Mouse (Mus musculus): ENCODE data around the gene Cnn3. TPM values are rescaled to one million over a fixed set of nuclear protein-coding genes. Genes with fewer than 3 reads are reported as not detected.

Cnn3 gene
- polyA plus RNA-seq, 1 experiment from 2014 or later = 381 TPM

DNA sequence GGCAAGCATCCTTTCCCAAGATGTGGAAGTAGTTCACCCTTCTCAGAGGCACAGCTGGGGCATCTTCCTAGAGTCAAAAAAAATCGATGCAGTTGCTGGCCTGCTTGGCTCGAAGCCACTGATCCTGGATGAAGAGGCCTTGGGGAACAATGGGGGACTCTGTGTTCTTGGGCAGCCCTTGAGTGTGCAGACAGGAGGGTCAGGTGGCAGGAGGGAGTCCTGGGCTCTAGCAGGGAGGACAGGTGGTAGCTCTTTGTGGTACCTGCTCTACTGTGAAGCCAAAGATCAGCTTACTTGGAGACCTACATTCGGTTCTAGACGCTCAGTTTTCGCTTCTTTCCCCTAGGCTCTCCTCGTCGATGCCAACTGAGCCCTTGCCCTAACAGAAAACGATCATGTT, 79.9 kb downstream of the Cnn3 start:
- H3K36me3 ChIP-seq = no peaks in the 10 kb centered on the region
- H3K4me3 ChIP-seq (replicated peaks) = no peak overlapping the region
- no peak overlapping the region for H3K4me2 ChIP-seq
- H3K27ac ChIP-seq (replicated peaks) = no peak overlapping the region
- H3K27me3 ChIP-seq (replicated peaks) = no peaks in the 10 kb centered on the region
- no peaks in the 10 kb centered on the region for H3K4me1 ChIP-seq
- WGBS = 80% methylated on average over 8 of the region's 8 CpGs
- H3K9me3 ChIP-seq (replicated peaks) = no peaks in the 10 kb centered on the region
- no peak for ATAC-seq (ENCODE audit: low FRiP score)
- no peak overlapping the region for H3K9ac ChIP-seq (replicated peaks)

DNA sequence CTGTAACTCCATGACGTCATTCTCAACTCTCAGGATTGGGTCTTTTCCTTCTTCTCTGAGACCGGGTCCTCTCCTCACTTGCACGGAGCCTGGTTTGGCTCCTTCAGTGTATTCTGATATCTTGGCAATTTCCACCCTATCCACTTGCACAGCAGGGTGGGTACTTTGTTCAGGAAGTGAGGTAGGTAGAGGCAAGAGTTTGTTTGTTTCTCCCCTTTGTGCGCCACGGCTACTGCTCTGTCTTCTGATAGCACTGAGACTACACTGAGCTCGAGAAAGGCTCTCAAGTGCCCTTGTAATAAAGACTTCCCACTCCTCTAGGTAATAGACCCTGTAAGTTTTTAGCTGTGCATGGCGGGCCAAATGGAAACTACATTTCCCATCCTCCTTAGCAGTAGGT, 80.5 kb downstream of the Cnn3 start:
- H3K36me3 ChIP-seq = no peaks in the 10 kb centered on the region
- no peaks in the 10 kb centered on the region for H3K27me3 ChIP-seq (replicated peaks)
- H3K9ac ChIP-seq (replicated peaks) = no peak overlapping the region
- no peak overlapping the region for H3K27ac ChIP-seq (replicated peaks)
- H3K4me1 ChIP-seq = no peaks in the 10 kb centered on the region
- no peak overlapping the region for H3K4me2 ChIP-seq
- no peaks in the 10 kb centered on the region for H3K9me3 ChIP-seq (replicated peaks)
- H3K4me3 ChIP-seq (replicated peaks) = no peak overlapping the region
- WGBS = 83% methylated on average over 7 of the region's 7 CpGs
- no peak for ATAC-seq (ENCODE audit: low FRiP score)

DNA sequence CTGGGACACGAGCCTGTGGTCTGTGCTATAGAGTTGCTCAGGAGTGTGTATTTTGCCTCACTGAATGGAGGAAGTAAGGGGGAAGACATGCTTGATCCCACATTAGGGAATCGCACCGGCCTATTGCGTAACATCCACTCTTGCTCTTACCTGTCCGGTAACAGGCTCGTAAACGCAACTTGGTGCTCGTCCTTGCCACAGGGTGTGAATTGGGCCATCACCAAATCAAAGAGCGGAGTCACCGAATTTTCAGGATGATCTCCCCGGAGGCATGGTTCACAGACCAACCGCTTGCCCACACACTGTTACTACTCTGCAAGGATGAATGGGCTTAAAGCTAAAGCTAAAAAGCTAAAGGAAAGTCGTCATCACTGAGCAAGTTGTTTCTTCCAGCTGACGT, 81.4 kb downstream of the Cnn3 start:
- WGBS = 95% methylated on average over 14 of the region's 14 CpGs
- H3K4me3 ChIP-seq (replicated peaks) = no peak overlapping the region
- no peaks in the 10 kb centered on the region for H3K36me3 ChIP-seq
- H3K27ac ChIP-seq (replicated peaks) = no peak overlapping the region
- H3K4me1 ChIP-seq = no peaks in the 10 kb centered on the region
- no peak for ATAC-seq (ENCODE audit: low FRiP score)
- H3K27me3 ChIP-seq (replicated peaks) = no peaks in the 10 kb centered on the region
- no peaks in the 10 kb centered on the region for H3K9me3 ChIP-seq (replicated peaks)
- H3K9ac ChIP-seq (replicated peaks) = no peak overlapping the region
- no peak overlapping the region for H3K4me2 ChIP-seq

Other genes with a start within 250 kb of the Cnn3 start
- 2.5 and 2.6 TPM in 2 replicates for gene Tmem56, start 143.4 kb upstream of the Cnn3 start, polyA plus RNA-seq (2015; fragmentation: Nextera tagmentation; extraction: Ambion mirVana)
- 37.9 and 46.2 TPM in 2 replicates for gene Alg14, start 134.7 kb upstream of the Cnn3 start, polyA plus RNA-seq (2015; fragmentation: Nextera tagmentation; extraction: Ambion mirVana)
- 1.2 and 2.9 TPM in 2 replicates for gene Slc44a3, start 105.9 kb downstream of the Cnn3 start, polyA plus RNA-seq (2015; fragmentation: Nextera tagmentation; extraction: Ambion mirVana)
- gene 4930432M17Rik, start 244.3 kb downstream of the Cnn3 start, polyA plus RNA-seq (2015; fragmentation: Nextera tagmentation; extraction: Ambion mirVana) = not detected in 2 replicates

All from neural tube, embryonic 15.5 days (tissue).